Mouse (Mus musculus): Measurements from ENCODE around the gene Cby1. TPM values are rescaled to one million over a fixed set of nuclear protein-coding genes. Genes with fewer than 3 reads are reported as not detected.
A peak's percentile ranks its signal among the peaks of the same experiment; 100 is the strongest.

Cby1 gene
- 29.4 and 31.5 TPM in 2 replicates for polyA plus RNA-seq (2012; rRNA removed)

- TF ChIP-seq CTCF (IDR thresholded peaks at IDR 0.05; ENCODE audit: borderline replicate concordance, extremely low read depth, insufficient read depth, insufficient read length) = no peak
- TF ChIP-seq POLR2A (IDR thresholded peaks at IDR 0.05; ENCODE audit: borderline replicate concordance, extremely low read depth, insufficient read depth, insufficient read length, poor library complexity, severe bottlenecking) = peak; percentile 56; the same call in 1 of the 2 replicates
- DNase-seq (ENCODE audit: low read depth) = peak; percentile 98
Observed at GRCm38 (mm10) chr15:79658531-79659375, at the start of gene Cby1, which contains the start of gene Fam227a. Cby1 (plus strand) TSS chr15:79659199. Fam227a (minus strand) TSS chr15:79658956.

- TF ChIP-seq CTCF (IDR thresholded peaks at IDR 0.05; ENCODE audit: borderline replicate concordance, extremely low read depth, insufficient read depth, insufficient read length) = no peak
- no peak for TF ChIP-seq POLR2A (IDR thresholded peaks at IDR 0.05; ENCODE audit: borderline replicate concordance, extremely low read depth, insufficient read depth, insufficient read length, poor library complexity, severe bottlenecking)
Observed at GRCm38 (mm10) chr15:79609226-79609625, 49.8 kb upstream of the Cby1 start.

GRCm38 (mm10) chr15:79615501-79615900 lies 43.5 kb upstream of the Cby1 start:
- no peak for TF ChIP-seq POLR2A (IDR thresholded peaks at IDR 0.05; ENCODE audit: borderline replicate concordance, extremely low read depth, insufficient read depth, insufficient read length, poor library complexity, severe bottlenecking)
- no peak for TF ChIP-seq CTCF (IDR thresholded peaks at IDR 0.05; ENCODE audit: borderline replicate concordance, extremely low read depth, insufficient read depth, insufficient read length)
- no peak for DNase-seq (ENCODE audit: low read depth)

More at GRCm38 (mm10) chr15:79609226-79609625, 49.8 kb upstream of the Cby1 start:
- no peak for DNase-seq (ENCODE audit: low read depth)

GRCm38 (mm10) chr15:79616729-79617128 lies 42.3 kb upstream of the Cby1 start:
- no peak for TF ChIP-seq CTCF (IDR thresholded peaks at IDR 0.05; ENCODE audit: borderline replicate concordance, extremely low read depth, insufficient read depth, insufficient read length)
- no peak for TF ChIP-seq POLR2A (IDR thresholded peaks at IDR 0.05; ENCODE audit: borderline replicate concordance, extremely low read depth, insufficient read depth, insufficient read length, poor library complexity, severe bottlenecking)
- DNase-seq (ENCODE audit: low read depth) = no peak

- DNase-seq (ENCODE audit: low read depth) = no peak
- TF ChIP-seq CTCF (IDR thresholded peaks at IDR 0.05; ENCODE audit: borderline replicate concordance, extremely low read depth, insufficient read depth, insufficient read length) (no peak), POLR2A (IDR thresholded peaks at IDR 0.05; ENCODE audit: borderline replicate concordance, extremely low read depth, insufficient read depth, insufficient read length, poor library complexity, severe bottlenecking) (no peak)
Observed at GRCm38 (mm10) chr15:79617135-79617534, 41.9 kb upstream of the Cby1 start.

- no peak for DNase-seq (ENCODE audit: low read depth)
- no peak for TF ChIP-seq POLR2A (IDR thresholded peaks at IDR 0.05; ENCODE audit: borderline replicate concordance, extremely low read depth, insufficient read depth, insufficient read length, poor library complexity, severe bottlenecking)
- no peak for TF ChIP-seq CTCF (IDR thresholded peaks at IDR 0.05; ENCODE audit: borderline replicate concordance, extremely low read depth, insufficient read depth, insufficient read length)
Observed at GRCm38 (mm10) chr15:79618456-79618855, 40.5 kb upstream of the Cby1 start.

GRCm38 (mm10) chr15:79619770-79620414 lies 39.1 kb upstream of the Cby1 start:
- TF ChIP-seq POLR2A (IDR thresholded peaks at IDR 0.05; ENCODE audit: borderline replicate concordance, extremely low read depth, insufficient read depth, insufficient read length, poor library complexity, severe bottlenecking) (no peak), CTCF (IDR thresholded peaks at IDR 0.05; ENCODE audit: borderline replicate concordance, extremely low read depth, insufficient read depth, insufficient read length) (no peak)
- DNase-seq (ENCODE audit: low read depth) = no peak

GRCm38 (mm10) chr15:79630471-79630870 lies 28.5 kb upstream of the Cby1 start:
- no peak for DNase-seq (ENCODE audit: low read depth)
- TF ChIP-seq CTCF (IDR thresholded peaks at IDR 0.05; ENCODE audit: borderline replicate concordance, extremely low read depth, insufficient read depth, insufficient read length) = no peak
- no peak for TF ChIP-seq POLR2A (IDR thresholded peaks at IDR 0.05; ENCODE audit: borderline replicate concordance, extremely low read depth, insufficient read depth, insufficient read length, poor library complexity, severe bottlenecking)

- TF ChIP-seq POLR2A (IDR thresholded peaks at IDR 0.05; ENCODE audit: borderline replicate concordance, extremely low read depth, insufficient read depth, insufficient read length, poor library complexity, severe bottlenecking) = no peak
- no peak for TF ChIP-seq CTCF (IDR thresholded peaks at IDR 0.05; ENCODE audit: borderline replicate concordance, extremely low read depth, insufficient read depth, insufficient read length)
- no peak for DNase-seq (ENCODE audit: low read depth)
Observed at GRCm38 (mm10) chr15:79641135-79641817, 17.7 kb upstream of the Cby1 start.

- TF ChIP-seq POLR2A (IDR thresholded peaks at IDR 0.05; ENCODE audit: borderline replicate concordance, extremely low read depth, insufficient read depth, insufficient read length, poor library complexity, severe bottlenecking) = no peak
- TF ChIP-seq CTCF (IDR thresholded peaks at IDR 0.05; ENCODE audit: borderline replicate concordance, extremely low read depth, insufficient read depth, insufficient read length) = no peak
- DNase-seq (ENCODE audit: low read depth) = no peak
Observed at GRCm38 (mm10) chr15:79645483-79645882, 13.5 kb upstream of the Cby1 start.

- TF ChIP-seq POLR2A (IDR thresholded peaks at IDR 0.05; ENCODE audit: borderline replicate concordance, extremely low read depth, insufficient read depth, insufficient read length, poor library complexity, severe bottlenecking) (no peak), CTCF (IDR thresholded peaks at IDR 0.05; ENCODE audit: borderline replicate concordance, extremely low read depth, insufficient read depth, insufficient read length) (no peak)
- no peak for DNase-seq (ENCODE audit: low read depth)
Observed at GRCm38 (mm10) chr15:79648130-79648529, 10.9 kb upstream of the Cby1 start.
